Mouse (Mus musculus): ENCODE data around the gene Nxpe3.

- TF ChIP-seq CTCF (IDR thresholded peaks at IDR 0.05; ENCODE audit: low read depth, low read length) (no peak), POLR2A (IDR thresholded peaks at IDR 0.05; ENCODE audit: extremely low read depth, insufficient read depth, low read length) (no peak)
Measured at GRCm38 (mm10) chr16:55894893-55895650, at the start of gene Nxpe3.

All from liver, adult 2 months (tissue).